Mouse (Mus musculus): ENCODE data around the gene Rab3il1. TPM values are rescaled to one million over a fixed set of nuclear protein-coding genes. Genes with fewer than 3 reads are reported as not detected.

Gene Rab3il1
- total and polyA plus RNA-seq, 3 experiments: 0.04 TPM; not detected in 2

- H3K9me3 ChIP-seq (replicated peaks; ENCODE audit: low read length): no peaks in the 10 kb centered on the region
- H3K36me3 ChIP-seq (replicated peaks in 1 of 2; ENCODE audit: control insufficient read depth in 1 of 2, insufficient read depth in 1 of 2, low read length in 1 of 2): no peaks in the 10 kb centered on the region
- dilution Hi-C loops (cut with MboI; ENCODE audit: extremely low pct_ligation_motif_present, extremely low pct_unique_long_range_greater_than_20kb, low sequenced_read_pairs) (no loop called here), in situ Hi-C loops (cut with MboI; ENCODE audit: low pct_ligation_motif_present, low pct_unique_long_range_greater_than_20kb, low sequenced_read_pairs) (no loop called here)
- TF ChIP-seq USF2 (conservative IDR thresholded peaks at IDR 0.05; ENCODE audit: low read depth, low read length) (no peak), E2F4 (IDR thresholded peaks at IDR 0.05; ENCODE audit: insufficient replicate concordance, low read depth, low read length) (no peak), BHLHE40 (IDR thresholded peaks at IDR 0.05; ENCODE audit: low read depth, low read length) (no peak), ZC3H11A (IDR thresholded peaks at IDR 0.05; ENCODE audit: low read depth, low read length) (no peak), PAX5 (IDR thresholded peaks at IDR 0.05; ENCODE audit: low read length) (no peak), ETS1 (conservative IDR thresholded peaks at IDR 0.05; ENCODE audit: low read depth, low read length) (no peak), ZNF384 (IDR thresholded peaks at IDR 0.05; ENCODE audit: low read depth, low read length) (no peak), IRF4 (IDR thresholded peaks at IDR 0.05; ENCODE audit: low read depth, low read length) (no peak)
- no peak overlapping the region for H3K27ac ChIP-seq (ENCODE audit: insufficient read depth, low read depth)
- H3K27me3 ChIP-seq (replicated peaks): peaks cover 2% of the 10 kb centered on the region
- no peak overlapping the region for H3K9ac ChIP-seq (ENCODE audit: insufficient read depth, low read depth)
- H3K4me1 ChIP-seq (ENCODE audit: control insufficient read depth in 1 of 2, insufficient read depth in 2 of 2): peaks cover 0 to under 1% of the 10 kb centered on the region in 2 experiments; a peak in 1 of 4 replicates
- H3K79me2 ChIP-seq (replicated peaks; ENCODE audit: control insufficient read depth, extremely low read depth, insufficient read depth, poor library complexity, severe bottlenecking): no peaks in the 10 kb centered on the region
- no peak overlapping the region for H3K4me2 ChIP-seq (ENCODE audit: insufficient read depth, low read depth, poor library complexity, severe bottlenecking)
- H3K4me3 ChIP-seq (replicated peaks in 1 of 3; ENCODE audit: low read depth in 2 of 3, low read length in 2 of 3, poor library complexity in 1 of 3): no peak overlapping the region
- DNase-seq (ENCODE audit: extremely low read depth): no peak
Observed at GRCm38 (mm10) chr19:10054361-10055075, 53.0 kb downstream of the Rab3il1 start.

DNA sequence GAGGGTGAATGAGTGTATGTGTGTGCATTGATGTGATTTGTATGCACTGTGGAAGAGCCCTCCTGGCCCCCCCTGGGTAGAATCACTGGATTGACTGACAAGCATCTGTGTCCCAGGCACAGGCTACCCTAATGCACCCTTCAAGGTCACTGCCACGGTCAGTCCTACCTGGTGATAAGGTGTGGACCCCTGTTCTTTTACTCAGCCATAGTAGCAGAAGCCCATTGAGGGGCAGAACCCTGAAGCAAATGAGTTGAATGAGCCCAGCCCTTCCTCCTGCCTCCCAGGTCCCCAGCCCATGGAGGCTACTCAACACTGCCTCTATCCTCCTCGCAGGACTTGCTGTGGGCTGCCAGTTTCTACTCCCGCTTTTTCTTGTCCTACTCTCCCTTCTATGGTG is 53.8 kb downstream of the Rab3il1 start:
- Histone ChIP-seq H3K9me3 (replicated peaks; ENCODE audit: low read length) (no peaks in the 10 kb centered on the region), H3K36me3 (replicated peaks in 1 of 2; ENCODE audit: control insufficient read depth in 1 of 2, insufficient read depth in 1 of 2, low read length in 1 of 2) (no peaks in the 10 kb centered on the region), H3K4me2 (ENCODE audit: insufficient read depth, low read depth, poor library complexity, severe bottlenecking) (no peak overlapping the region), H3K4me1 (ENCODE audit: control insufficient read depth in 1 of 2, insufficient read depth in 2 of 2) (peaks cover 0 to 3% of the 10 kb centered on the region in 2 experiments; a peak in 2 of 4 replicates), H3K27me3 (replicated peaks) (peaks cover 2% of the 10 kb centered on the region), H3K27ac (ENCODE audit: insufficient read depth, low read depth) (no peak overlapping the region), H3K4me3 (replicated peaks in 1 of 3; ENCODE audit: low read depth in 2 of 3, low read length in 2 of 3, poor library complexity in 1 of 3) (no peak overlapping the region), H3K79me2 (replicated peaks; ENCODE audit: control insufficient read depth, extremely low read depth, insufficient read depth, poor library complexity, severe bottlenecking) (no peaks in the 10 kb centered on the region), H3K9ac (ENCODE audit: insufficient read depth, low read depth) (no peak overlapping the region)
- DNase-seq (ENCODE audit: extremely low read depth): no peak
- dilution Hi-C loops (cut with MboI; ENCODE audit: extremely low pct_ligation_motif_present, extremely low pct_unique_long_range_greater_than_20kb, low sequenced_read_pairs): no loop called here
- in situ Hi-C loops (cut with MboI; ENCODE audit: low pct_ligation_motif_present, low pct_unique_long_range_greater_than_20kb, low sequenced_read_pairs): no loop called here
- TF ChIP-seq UBTF (IDR thresholded peaks at IDR 0.05; ENCODE audit: low read depth, low read length) (no peak), SMC3 (IDR thresholded peaks at IDR 0.05; ENCODE audit: low read depth, low read length) (no peak), SIN3A (IDR thresholded peaks at IDR 0.05; ENCODE audit: low read length) (no peak), POLR2A (IDR thresholded peaks at IDR 0.05; ENCODE audit: low read depth, low read length) (no peak), BHLHE40 (IDR thresholded peaks at IDR 0.05; ENCODE audit: low read depth, low read length) (no peak), CHD2 (IDR thresholded peaks at IDR 0.05; ENCODE audit: low read length) (no peak), RAD21 (IDR thresholded peaks at IDR 0.05; ENCODE audit: low read depth, low read length) (no peak), HCFC1 (IDR thresholded peaks at IDR 0.05; ENCODE audit: low read depth, low read length) (no peak), GABPA (IDR thresholded peaks at IDR 0.05; ENCODE audit: insufficient replicate concordance, low read depth, low read length) (no peak), NRF1 (IDR thresholded peaks at IDR 0.05; ENCODE audit: low read depth, low read length) (no peak), TCF12 (IDR thresholded peaks at IDR 0.05; ENCODE audit: low read depth, low read length) (no peak), NELFE (IDR thresholded peaks at IDR 0.05; ENCODE audit: low read depth, low read length) (no peak), RCOR1 (conservative IDR thresholded peaks at IDR 0.05; ENCODE audit: low read depth, low read length) (no peak)
